Mouse (Mus musculus): ENCODE measurements around the gene Eya3.

- no peak for TF ChIP-seq POLR2A (IDR thresholded peaks at IDR 0.05; ENCODE audit: insufficient read depth, low read length)
- TF ChIP-seq CTCF (IDR thresholded peaks at IDR 0.05; ENCODE audit: low read depth, low read length): no peak
Measured at GRCm38 (mm10) chr4:132635971-132636370, 2.8 kb upstream of the Eya3 start.
